Mouse (Mus musculus): ENCODE data around the gene Babam1. TPM values are rescaled to one million over a fixed set of nuclear protein-coding genes. Genes with fewer than 3 reads are reported as not detected.
A peak's percentile ranks its signal among the peaks of the same experiment; 100 is the strongest.

Babam1 gene
- total and polyA plus RNA-seq, 3 experiments: 62.8 to 91.3 (median 70.2) TPM

GRCm38 (mm10) chr8:71379008-71379407 is 17.7 kb upstream of the Babam1 start:
- Histone ChIP-seq H3K36me3 (ENCODE audit: control insufficient read depth, insufficient read depth, low read length) (no peaks in the 10 kb centered on the region), H3K27me3 (ENCODE audit: control insufficient read depth, insufficient read depth, low read length) (no peaks in the 10 kb centered on the region), H3K79me2 (replicated peaks; ENCODE audit: control insufficient read depth, insufficient read depth, low read length) (peaks cover 4% of the 10 kb centered on the region; the same call in 1 of the 2 replicates), H3K9ac (ENCODE audit: low read depth, low read length) (no peak overlapping the region), H3K4me3 (no peak overlapping the region), H3K27ac (no peak overlapping the region), H3K4me1 (ENCODE audit: control insufficient read depth, insufficient read depth, low read length) (peaks cover 6% of the 10 kb centered on the region)
- WGBS: 82% methylated on average over 4 of the region's 4 CpGs
- no peak for TF ChIP-seq EP300 (IDR thresholded peaks at IDR 0.05; ENCODE audit: insufficient read depth, low read depth, low read length)
- TF ChIP-seq POLR2A (IDR thresholded peaks at IDR 0.05; ENCODE audit: insufficient read depth, low read depth, low read length): no peak
- TF ChIP-seq CTCF (IDR thresholded peaks at IDR 0.05): no peak
- DNase-seq: no peak
- intact Hi-C loops (cut with DNase I): no loop called here

GRCm38 (mm10) chr8:71379512-71380075 is 17.1 kb upstream of the Babam1 start:
- peak overlapping the region; percentile 73 for H3K4me3 ChIP-seq
- H3K27me3 ChIP-seq (ENCODE audit: control insufficient read depth, insufficient read depth, low read length): no peaks in the 10 kb centered on the region
- intact Hi-C loops (cut with DNase I): loop anchor here (5.0 kb wide), 1 partner anchor 83 kb away; the partner anchor contains the start of genes Abhd8 and Mrpl34
- H3K79me2 ChIP-seq (replicated peaks; ENCODE audit: control insufficient read depth, insufficient read depth, low read length): peaks cover 4% of the 10 kb centered on the region; the same call in 1 of the 2 replicates
- 40% methylated on average over 3 of the region's 3 CpGs for WGBS
- no peak for DNase-seq
- TF ChIP-seq EP300 (IDR thresholded peaks at IDR 0.05; ENCODE audit: insufficient read depth, low read depth, low read length) (no peak), CTCF (IDR thresholded peaks at IDR 0.05) (no peak), POLR2A (IDR thresholded peaks at IDR 0.05; ENCODE audit: insufficient read depth, low read depth, low read length) (no peak)
- peak overlapping the region; percentile 94 for H3K27ac ChIP-seq
- no peaks in the 10 kb centered on the region for H3K36me3 ChIP-seq (ENCODE audit: control insufficient read depth, insufficient read depth, low read length)
- peaks cover 5% of the 10 kb centered on the region for H3K4me1 ChIP-seq (ENCODE audit: control insufficient read depth, insufficient read depth, low read length)
- H3K9ac ChIP-seq (ENCODE audit: low read depth, low read length): peak overlapping the region; percentile 94

DNA sequence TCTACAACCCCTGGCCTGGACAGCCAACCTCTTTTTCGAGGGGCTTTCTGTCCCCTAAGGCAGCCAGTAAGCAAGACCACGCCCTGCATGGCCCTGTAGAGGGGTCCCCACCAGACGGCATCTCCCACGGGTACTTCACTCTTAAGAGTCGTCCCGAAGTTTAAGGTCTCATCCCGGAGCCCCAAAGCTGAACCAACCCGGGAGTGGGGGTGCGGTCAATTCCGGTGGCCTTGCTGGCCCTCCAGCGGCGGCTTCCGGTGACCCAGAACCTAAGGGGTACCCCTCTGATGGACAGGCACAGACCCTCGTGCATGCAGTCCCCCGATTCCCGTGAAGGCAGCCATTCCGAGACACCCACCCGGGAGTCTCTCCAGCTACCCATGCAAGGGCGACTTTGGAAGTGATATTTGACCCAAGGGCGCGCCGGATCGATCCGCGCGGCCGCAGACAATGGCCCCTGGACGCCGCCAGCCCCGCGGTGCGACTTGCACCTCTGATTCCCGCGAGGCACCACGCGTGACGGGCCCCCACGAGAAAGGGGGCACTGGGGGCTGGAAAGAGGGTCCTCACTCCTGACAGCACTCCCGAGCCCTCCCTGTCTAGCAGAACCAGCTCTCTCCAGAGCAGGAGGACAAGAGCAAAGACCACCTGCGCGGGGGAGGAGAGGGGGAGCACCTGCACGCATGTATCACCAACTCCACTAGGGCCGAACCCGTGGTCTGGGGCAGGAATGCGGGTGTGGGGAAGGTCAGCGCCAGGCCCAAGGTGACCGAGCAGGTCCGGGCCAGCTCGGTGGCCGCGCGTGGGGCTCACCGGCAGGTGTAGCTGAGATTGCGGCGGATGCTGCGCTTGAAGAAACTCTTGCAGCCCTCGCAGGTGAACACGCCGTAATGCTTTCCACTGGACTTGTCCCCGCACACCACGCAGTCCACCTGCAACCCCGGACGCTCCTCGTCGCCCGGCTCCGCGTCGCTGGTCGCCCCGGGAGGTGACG is 16.2 kb upstream of the Babam1 start:
- WGBS: 2% methylated on average over 72 of the region's 72 CpGs
- TF ChIP-seq CTCF (IDR thresholded peaks at IDR 0.05) (no peak), EP300 (IDR thresholded peaks at IDR 0.05; ENCODE audit: insufficient read depth, low read depth, low read length) (no peak), POLR2A (IDR thresholded peaks at IDR 0.05; ENCODE audit: insufficient read depth, low read depth, low read length) (no peak)
- Histone ChIP-seq H3K4me1 (ENCODE audit: control insufficient read depth, insufficient read depth, low read length) (peaks cover 4% of the 10 kb centered on the region), H3K79me2 (replicated peaks; ENCODE audit: control insufficient read depth, insufficient read depth, low read length) (peaks cover 4% of the 10 kb centered on the region; the same call in 1 of the 2 replicates), H3K27me3 (ENCODE audit: control insufficient read depth, insufficient read depth, low read length) (no peaks in the 10 kb centered on the region), H3K27ac (peak overlapping the region; percentile 94), H3K9ac (ENCODE audit: low read depth, low read length) (peak overlapping the region; percentile 94), H3K4me3 (peak overlapping the region; percentile 73), H3K36me3 (ENCODE audit: control insufficient read depth, insufficient read depth, low read length) (no peaks in the 10 kb centered on the region)
- intact Hi-C loops (cut with DNase I): loop anchor here (5.0 kb wide), 1 partner anchor 82 kb away; the partner anchor contains the start of genes Abhd8 and Mrpl34
- DNase-seq: peak; percentile 51 to 69

DNA sequence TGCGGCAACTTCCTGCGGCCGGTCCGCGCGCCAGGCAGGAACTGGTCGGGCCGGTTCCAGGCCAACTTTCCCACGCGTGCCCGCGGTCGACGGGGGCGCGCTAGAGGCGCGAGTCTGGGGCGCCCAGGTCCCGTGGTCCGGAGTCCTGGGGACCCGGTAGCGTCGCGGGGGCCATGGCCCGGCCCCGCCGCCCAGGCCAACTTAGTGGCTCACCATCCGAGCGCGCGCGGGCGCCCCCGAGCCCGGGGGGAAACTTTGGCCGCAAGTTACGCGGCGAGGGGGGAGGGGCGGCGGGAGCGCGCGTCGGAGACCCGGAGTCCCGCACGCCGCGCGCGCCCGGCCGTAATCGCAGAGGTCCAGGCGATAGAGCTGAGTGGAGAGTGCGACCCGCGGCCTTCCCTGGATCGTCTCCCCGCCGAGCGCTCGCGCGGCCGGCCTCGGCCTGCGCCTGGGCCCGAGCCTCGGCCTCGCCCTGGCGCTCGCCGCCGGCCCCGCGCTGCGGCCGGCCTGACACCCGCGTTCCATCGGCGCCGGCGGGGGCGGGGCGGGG is 15.2 kb upstream of the Babam1 start, which contains the start of gene Nr2f6:
Gene Nr2f6 (minus strand): TSS at position 540 of the 550 bp plus-strand sequence.
- WGBS: 5% methylated on average over 86 of the region's 89 CpGs
- H3K27ac ChIP-seq: peak within 1 kb of the TSS; percentile 94
- peak within 1 kb of the TSS; percentile 94 for H3K9ac ChIP-seq (ENCODE audit: low read depth, low read length)
- intact Hi-C loops (cut with DNase I): loop anchor here (5.0 kb wide), 1 partner anchor 81 kb away; the partner anchor contains the start of genes Abhd8 and Mrpl34
- peak; percentile 86 to 87 for DNase-seq
- H3K4me1 ChIP-seq (ENCODE audit: control insufficient read depth, insufficient read depth, low read length): peaks cover 4% of the 10 kb centered on the region
- no peaks in the 10 kb centered on the region for H3K36me3 ChIP-seq (ENCODE audit: control insufficient read depth, insufficient read depth, low read length)
- peak within 1 kb of the TSS; percentile 89 for H3K4me3 ChIP-seq
- peaks cover 4% of the 10 kb centered on the region; the same call in 1 of the 2 replicates for H3K79me2 ChIP-seq (replicated peaks; ENCODE audit: control insufficient read depth, insufficient read depth, low read length)
- no peaks in the 10 kb centered on the region for H3K27me3 ChIP-seq (ENCODE audit: control insufficient read depth, insufficient read depth, low read length)
- TF ChIP-seq EP300 (IDR thresholded peaks at IDR 0.05; ENCODE audit: insufficient read depth, low read depth, low read length): no peak
- TF ChIP-seq POLR2A (IDR thresholded peaks at IDR 0.05; ENCODE audit: insufficient read depth, low read depth, low read length): no peak
- no peak for TF ChIP-seq CTCF (IDR thresholded peaks at IDR 0.05)

Measured in heart, adult 2 months (tissue).